Mouse (Mus musculus) left cerebral cortex, postnatal 10 days (tissue): ENCODE results near the gene Madcam1. TPM values are rescaled to one million over a fixed set of nuclear protein-coding genes. Genes with fewer than 3 reads are reported as not detected.
"Not testable (repeated sequence)": the region's sequence is repeated elsewhere in the genome, so short reads cannot be mapped to it uniquely, and the experiment has no call there.

Experiments
- DNase-seq, 2 experiments: peaks; one replicate each; pipeline ENCODE4 v3.0.0; 2021 to 2022; ENCODE audit warnings: low spot score in 2 of 2, mixed read lengths in 1 of 2; ENCODE audit errors: extremely low spot score in 1 of 2
- intact Hi-C: fragments of 180-260 bp; cut with DNase I; formaldehyde crosslinking; loops from one replicate; pipeline ENCODE4 v1.15.1; 2025
- total RNA-seq, 2 experiments: library from RNA; stranded (reverse); gene quantifications; 2 replicates each; pipeline ENCODE4 v1.2.3; 2021

Madcam1 gene
- total RNA-seq, 2 experiments from 2014 or later, result 0.47 to 0.49 TPM

DNA sequence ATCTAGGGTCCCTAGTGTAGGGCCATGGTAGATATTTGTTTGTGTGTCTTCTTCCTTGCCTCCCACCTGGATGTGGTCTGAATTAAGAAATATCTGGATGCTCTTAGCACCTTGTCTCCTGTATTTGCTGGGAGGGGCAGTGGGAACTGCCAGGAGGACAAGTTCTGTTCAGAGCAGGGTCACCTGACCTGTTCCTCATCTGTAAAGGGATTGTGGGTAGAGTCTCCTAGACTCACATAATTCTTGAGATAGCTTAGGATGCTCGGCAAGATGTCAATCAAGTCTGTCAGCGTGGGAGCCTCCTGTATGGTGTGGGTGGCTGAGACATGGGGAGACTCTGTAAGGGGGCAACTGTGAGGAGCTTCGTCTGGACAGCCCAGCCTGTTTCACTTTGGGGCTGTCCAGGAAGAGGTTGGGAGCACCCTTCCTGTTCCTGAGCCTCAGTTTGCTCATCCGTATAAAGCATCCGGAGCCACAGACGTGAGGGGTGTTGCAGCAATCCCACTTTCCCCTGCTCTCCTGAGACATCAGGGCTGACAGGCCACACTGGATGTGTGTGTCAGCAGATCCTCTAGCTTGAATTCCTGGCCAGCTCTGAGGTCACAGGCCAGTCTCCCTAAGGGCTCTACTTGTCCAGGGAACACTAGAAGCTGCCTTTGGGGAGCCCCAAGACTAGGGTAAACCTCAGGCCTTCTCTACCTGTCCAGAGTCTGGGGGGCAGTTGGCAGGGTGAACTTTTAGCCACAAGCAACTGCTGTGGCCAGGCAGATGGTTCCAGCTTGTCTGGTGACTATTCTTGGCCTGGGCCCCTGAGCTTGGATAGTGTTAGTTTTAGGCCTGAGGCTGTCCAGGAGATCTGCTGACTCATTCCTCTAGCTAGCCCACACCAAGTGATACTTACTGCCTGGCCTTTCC, 19.6 kb downstream of the Madcam1 start:
- intact Hi-C loops, result no loop called here
- peak in 1 of 2 experiments; percentile 26 for DNase-seq

DNA sequence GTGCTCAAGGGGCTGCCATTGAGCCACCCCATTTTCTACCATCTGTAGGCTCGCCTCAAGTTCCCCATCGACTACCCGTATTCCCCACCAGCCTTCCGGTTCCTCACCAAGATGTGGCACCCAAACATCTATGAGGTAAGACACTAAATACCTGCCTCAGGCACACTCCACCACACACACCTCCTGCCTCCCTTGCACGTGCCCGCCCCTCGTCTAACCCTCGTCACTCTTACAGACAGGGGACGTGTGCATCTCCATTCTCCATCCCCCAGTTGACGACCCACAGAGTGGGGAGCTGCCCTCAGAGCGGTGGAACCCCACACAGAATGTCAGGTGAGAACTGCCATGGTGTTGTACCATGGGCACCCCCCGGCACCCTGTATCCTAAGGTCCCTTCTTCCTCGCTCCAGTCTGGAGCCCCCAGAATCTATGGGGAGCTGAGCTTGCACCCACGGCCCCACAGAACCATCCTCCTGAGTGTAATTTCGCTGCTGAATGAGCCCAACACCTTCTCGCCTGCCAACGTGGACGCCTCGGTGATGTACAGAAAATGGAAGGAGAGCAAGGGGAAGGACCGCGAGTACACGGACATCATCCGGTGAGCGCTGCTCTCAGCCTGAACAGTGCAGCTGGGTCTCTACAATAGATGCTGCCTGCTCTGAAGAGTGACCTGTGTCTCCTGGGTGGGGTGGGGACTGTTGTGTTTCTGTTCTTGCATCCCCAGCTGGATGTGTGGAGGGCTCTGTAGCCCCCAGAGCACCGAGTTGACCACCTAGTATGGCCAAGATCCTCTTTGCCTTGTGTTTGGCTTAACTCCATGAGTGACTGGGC, 20.6 kb downstream of the Madcam1 start:
- intact Hi-C loops, result no loop called here

DNA sequence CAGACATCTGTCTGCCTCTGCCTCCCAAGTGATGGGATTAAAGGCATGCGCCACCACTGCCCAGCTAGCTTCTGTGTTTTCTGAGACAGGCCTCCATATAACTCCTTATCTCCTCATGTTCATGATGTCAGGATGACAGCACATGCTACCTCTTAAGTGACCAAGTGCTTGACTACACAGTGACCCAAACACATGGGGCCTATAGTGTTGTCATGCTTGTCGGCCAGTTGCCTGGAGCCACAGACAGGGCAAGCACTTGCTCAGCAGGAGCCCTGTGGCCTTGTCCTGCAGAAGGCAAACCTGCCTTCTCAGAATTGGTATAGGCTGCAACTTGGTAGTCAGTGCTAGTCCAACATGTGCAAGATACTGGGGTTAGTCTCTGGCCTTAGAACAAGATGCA, 21.9 kb downstream of the Madcam1 start:
- no peak for DNase-seq
- intact Hi-C loops, result no loop called here

More for the DNA sequence above, 20.6 kb downstream of the Madcam1 start:
- DNase-seq, result peak in 1 of 2 experiments; percentile 25

DNA sequence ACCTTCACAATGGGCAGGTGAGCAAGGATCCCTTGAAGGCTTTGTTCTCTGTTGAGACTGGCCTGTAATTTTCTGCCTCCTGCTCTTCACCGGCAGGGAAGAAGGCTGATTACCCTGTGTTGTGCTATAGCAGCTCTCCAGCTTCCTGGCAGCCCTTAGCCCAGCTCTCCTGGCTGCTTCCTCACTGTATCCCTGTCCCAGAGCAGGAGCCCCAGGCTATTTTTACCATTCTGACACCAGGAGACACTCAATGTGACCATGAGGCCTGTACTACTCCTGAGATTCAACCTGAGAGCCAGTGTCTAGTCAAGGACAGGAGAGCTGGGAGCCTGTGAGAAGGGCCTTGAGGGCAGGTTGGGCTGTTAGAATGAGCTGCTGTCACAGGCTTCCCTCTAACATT, 22.3 kb downstream of the Madcam1 start:
- intact Hi-C loops, result no loop called here
- DNase-seq, result no peak

DNA sequence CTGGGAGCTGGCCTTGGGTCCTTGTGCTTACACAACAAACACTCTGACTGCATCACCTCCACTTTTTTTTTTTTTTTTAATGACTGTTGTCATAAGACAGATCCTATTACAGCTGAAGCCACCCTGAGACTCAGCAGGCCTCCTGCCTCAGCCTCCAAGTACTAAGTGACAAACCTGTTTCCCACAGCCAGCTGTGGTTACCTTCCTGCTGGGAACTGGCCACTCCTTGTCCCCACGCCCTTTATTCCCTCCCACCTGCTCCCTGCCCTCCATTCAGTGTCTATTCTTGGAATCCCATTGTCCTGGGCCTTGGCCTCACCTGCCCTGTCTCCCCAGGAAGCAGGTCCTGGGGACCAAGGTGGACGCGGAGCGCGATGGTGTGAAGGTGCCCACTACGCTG, 23.2 kb downstream of the Madcam1 start:
- DNase-seq, result no peak
- intact Hi-C loops, result no loop called here

DNA sequence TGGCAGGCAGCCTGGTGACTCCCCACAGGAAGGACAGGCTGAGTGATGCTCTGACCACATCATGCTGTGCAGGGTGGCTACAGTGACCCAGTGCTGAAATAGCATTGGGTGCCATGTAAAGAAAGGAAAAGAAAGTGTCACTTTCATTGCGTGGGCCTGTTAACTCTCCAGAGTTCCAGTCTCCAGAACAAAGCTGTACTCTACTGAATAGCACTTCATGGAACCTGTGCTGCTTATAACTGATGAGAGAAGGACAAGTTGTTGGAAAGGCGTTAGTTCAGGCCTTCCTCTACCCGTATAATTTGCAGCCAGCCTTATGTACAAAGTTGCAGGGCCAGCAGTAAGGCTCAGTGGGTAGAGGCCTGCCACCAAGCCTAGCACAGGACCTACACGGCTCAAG, 24.4 kb downstream of the Madcam1 start, which contains the start of gene Gzmm:
Gene Gzmm (plus strand): TSS at position 301 of the 400 bp plus-strand sequence.
- no peak for DNase-seq
- intact Hi-C loops, result no loop called here

DNA sequence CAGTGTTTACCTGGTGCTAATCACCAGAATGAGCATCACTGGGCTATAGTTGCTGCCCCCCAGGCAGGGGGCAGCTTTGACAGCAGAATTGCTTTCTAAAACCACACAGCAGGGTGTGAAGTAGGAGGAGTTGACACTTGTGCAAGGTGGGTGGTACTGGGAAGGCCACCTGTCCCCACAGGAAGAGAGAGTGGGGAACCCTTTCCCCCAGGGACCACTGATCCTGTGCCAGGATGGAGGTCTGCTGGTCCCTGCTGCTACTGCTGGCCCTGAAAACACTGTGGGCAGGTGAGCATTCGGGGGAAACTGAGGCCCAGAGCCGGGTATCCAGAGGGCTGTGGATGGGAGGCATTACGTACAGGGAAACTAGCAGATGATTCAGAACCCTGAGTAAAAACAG, 24.8 kb downstream of the Madcam1 start:
- peak in 1 of 2 experiments; percentile 34 for DNase-seq

DNA sequence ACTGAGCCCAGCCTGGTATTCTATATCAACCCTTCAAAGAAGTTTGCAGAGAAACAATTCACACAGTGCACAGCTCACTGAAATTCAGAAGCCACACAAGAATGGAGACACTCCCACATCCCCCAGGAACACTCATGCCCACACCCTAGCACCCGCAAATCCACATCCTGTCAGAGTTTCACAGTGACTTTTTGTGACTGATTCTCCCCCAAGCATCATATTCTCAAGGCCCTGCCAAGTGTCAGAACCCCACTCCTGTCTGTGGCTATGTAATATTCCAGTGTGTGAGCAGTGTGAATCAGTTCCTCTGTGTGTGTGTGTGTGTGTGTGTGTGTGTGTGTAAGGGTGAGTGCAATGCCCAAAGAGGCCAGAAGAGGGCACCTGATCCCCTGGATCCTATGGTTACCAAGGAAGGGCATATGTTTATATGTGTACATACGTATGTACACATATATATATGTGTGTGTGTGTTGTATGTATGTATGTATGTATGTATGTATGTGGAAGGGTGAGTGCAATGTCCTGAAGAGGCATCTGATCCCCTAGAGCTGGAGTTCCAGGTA, 27.7 kb downstream of the Madcam1 start:
- intact Hi-C loops, result no loop called here
- DNase-seq, result no peak

More for the DNA sequence above, 24.8 kb downstream of the Madcam1 start:
- intact Hi-C loops, result no loop called here

DNA sequence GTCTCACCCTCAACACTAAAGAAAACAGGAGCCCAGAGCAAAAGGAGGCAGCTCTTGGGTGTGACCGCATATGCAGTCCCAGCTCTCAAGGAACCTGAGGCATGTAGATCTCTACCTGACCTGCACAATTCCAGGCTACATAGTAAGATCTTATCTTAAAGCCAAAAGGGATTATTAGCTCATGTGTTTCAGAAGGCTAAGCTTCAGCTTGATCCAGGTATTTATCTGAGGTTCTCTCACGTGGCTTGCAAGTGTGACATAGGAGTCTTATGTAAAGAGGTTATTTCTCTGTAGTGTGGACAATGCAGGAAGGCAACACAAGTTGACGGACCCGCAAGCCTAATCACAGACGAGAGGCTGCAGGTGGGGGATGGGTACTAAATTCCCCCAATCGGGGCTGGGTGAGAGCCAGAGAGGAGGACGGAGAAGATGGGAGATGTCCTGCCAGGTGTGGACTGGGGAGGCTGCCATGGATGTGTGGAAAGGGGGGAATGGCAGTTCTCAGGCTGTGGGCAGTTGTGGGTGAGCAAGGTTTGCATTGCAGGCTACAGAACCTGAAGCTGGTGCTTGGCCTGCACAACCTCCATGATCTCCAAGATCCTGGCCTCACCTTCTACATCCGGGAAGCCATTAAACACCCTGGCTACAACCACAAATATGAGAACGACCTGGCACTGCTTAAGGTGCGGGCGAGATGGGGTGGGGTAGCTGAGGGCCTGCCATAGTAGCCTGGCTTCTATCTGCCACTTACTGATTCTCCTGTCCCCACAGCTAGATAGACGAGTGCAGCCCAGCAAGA, 29.4 kb downstream of the Madcam1 start:
- intact Hi-C loops, result no loop called here

DNA sequence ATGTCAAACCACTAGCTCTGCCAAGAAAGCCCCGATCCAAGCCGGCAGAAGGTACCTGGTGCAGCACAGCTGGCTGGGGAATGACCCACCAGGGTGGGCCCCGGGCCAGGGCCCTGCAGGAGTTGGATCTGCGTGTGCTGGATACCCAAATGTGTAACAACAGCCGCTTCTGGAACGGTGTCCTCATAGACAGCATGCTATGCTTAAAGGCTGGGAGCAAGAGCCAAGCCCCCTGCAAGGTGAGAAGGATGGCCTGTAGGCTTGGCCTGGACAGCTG, 30.0 kb downstream of the Madcam1 start:
- DNase-seq, result peak in 1 of 2 experiments; percentile 44
- intact Hi-C loops, result no loop called here

More for the DNA sequence above, 29.4 kb downstream of the Madcam1 start:
- DNase-seq, result peak in 1 of 2 experiments; percentile 40

DNA sequence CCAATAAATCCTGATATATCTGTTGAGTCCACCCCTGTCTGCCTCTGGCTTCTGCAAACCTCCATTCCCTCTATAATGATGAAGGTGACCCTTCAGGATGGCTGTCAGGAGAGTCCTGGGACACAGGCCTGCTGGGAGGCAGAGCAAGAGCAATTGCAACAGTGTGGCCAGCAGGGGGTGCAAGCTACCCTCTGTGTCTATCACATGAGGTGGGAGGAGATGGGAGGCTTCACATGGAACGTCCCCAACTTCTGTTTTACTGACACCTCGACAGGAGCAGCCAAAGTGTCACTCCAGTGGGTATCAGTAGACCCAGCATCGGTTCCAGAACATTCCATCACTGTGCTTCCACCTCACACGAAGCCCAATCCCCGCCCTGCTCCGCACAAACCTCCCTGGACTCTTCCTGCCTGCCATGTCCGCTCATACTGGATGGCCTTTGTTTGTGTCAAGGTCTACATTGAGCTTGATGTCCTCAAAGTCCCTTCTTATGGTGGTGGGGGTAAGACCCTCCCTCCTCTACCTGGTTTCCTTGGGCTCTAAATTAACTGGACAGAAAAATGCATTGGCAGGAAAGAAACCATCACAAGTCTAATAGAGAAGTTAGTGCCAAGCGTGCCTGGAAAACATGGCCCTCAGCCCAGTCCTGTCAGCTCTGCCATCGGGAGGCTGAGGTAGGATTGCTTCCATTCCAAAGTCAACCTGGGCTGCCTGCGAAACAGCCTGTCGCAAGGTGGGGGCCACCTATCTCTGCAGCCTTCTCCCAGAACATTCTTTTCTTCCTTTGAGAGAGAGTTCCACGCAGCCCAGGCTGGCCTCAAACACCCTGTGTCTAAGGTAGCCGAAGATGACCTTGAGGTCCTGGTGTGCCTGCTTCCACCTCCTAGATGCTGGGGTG, 31.1 kb downstream of the Madcam1 start:
- intact Hi-C loops, result no loop called here
- DNase-seq, result peak in 1 of 2 experiments; percentile 91

DNA sequence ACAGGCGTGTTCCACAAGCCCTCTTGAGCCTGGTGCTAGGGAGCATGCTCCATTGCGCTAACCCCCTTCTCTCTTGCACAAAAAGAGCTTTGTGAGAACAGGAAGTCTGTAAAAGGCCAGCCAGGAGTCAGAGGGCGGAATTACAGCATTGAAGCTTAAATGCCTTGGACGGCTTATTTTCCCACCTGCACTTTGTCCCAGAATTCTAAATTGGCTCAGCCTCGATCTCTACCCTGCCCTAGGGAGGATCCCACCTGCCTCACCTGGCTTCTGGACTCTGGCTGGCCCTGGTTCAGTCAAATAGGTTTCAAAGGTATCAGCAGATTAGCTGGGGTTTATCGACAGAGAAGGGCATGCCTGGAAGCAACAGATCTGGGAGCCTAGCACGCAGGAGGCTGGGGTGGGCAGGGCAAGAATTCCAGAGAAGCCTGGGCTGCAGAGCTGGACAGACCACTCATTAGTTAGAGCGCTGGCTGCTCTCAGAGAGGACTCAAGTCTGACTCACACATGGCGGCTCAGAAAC, 31.8 kb downstream of the Madcam1 start:
- intact Hi-C loops, result no loop called here
- DNase-seq, result peak in 1 of 2 experiments; percentile 38

DNA sequence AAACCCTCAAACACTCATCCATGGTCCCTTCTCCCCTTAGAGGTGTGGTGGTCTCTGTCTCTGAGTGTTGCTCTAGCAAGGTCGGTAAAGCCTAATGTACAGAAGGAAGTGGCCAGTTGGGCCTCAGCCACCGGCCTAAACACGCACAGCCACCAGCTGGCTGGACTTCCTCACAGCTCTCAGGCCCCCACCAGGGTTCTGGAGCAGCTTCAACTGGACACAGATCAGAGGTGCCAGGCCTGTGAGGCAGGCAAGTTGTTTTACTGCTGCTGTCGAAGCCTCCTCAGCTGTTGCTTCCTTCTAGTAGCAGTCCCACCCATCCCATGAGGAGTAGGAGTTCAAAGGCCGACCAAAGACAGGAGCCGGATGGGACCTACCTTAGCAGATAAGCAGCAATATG, 33.6 kb downstream of the Madcam1 start:
- intact Hi-C loops, result no loop called here
- peak in 1 of 2 experiments; percentile 91 for DNase-seq

DNA sequence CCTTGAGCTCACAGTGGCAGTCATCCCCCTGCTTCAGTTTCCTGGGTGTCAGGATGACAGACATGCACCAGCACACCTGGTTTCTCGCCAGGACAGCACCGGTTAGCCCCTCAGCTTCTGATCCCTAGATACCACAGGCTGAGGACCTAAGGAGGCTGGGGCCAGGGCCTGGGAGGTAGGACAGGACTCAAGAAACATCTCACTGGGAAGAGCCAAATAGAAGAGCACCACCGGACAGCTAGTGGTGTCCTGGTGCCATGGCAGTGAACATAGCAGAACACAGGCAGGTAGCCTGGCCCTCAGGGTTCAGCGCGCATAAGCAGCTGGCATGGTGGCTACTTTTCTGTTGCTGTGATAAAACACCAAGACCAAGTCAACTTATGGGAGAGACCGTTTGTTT, 34.1 kb downstream of the Madcam1 start:
- DNase-seq, result peak in 1 of 2 experiments; percentile 32
- intact Hi-C loops, result no loop called here

DNA sequence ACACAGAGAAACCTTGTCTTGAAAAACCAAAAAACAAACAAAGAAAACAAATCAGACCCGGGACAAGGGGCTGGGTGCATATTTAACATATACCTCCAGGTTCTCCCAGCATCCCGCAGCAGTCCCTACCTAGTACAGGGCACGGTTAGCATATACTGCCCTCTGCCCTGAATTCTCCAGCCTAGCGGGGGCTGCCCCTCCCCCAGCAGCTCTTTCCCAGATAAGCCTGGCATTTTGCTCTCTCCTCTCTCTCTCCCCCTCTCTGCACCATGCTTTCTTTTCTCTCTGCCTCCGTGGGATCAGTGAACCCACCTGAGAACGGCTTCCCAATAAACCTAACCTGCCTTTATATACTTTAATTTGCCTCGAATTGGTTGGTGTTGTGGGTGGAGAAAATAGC, 36.3 kb downstream of the Madcam1 start:
- peak in 1 of 2 experiments; percentile 33 for DNase-seq
- intact Hi-C loops, result no loop called here

DNA sequence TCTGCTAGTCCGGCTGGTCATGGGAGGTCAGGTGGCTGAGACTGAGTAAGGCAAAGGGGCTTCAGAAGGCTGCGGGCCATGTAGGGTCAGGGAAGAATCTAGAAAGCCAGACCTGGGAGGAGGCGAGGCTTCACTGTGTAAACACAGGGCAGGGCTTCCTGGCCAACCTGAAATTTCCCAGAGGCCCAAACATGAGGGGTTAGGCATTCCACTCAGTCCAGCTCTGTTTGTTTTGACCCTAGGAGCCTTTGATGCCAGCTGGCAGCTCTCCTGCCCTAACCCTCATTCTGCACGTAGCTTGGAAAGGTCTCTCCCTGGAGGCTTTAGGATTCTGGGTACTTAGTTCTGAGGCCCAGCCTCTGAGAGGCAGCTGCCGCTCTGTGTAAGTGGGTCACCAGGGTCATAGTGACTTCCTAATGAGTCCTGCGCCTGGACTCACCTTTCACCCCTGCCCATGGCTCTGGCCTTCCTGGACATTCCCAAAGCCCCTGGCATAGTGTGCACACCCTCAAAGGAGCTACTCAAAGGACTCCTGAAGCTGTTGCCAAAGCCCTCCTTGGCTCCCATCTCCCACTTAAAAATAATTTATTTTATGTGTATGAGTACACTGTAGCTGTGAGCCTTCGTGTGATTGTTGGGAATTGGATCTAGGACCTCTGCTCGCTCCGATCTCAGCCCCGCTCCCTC, 37.2 kb downstream of the Madcam1 start:
- intact Hi-C loops, result no loop called here
- peak in 1 of 2 experiments; percentile 85 for DNase-seq

DNA sequence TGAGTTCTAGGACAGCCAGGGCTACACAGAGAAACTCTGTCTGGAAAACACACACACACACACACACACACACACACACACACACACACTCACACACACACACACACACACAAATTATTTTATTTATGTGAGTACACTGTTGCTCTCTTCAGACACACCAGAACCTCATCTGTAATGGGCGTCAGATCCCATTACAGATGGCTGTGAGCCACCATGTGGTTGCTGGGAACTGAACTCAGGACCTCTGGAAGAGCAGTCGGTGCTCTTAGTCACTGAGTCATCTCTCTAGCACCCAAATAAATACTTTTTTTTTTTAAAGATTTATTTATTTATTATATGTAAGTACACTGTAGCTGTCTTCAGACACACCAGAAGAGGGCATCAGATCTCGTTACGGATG, 38.6 kb downstream of the Madcam1 start:
- intact Hi-C loops, DNase-seq: not testable (repeated sequence)
